Mouse (Mus musculus) forebrain, embryonic 13.5 days (tissue): ENCODE measurements at regions not wholly inside any gene's neighbourhood (a gene's known extent, or its start where the extent isn't known, plus 50 kb on each side); places are given as distances from the start of the nearest gene placed in this dataset.
"Not testable (repeated sequence)": the region's sequence is repeated elsewhere in the genome, so short reads cannot be mapped to it uniquely, and the experiment has no call there.

Experiments used
- ATAC-seq: fragments of 200-750 bp; cut with Nextera tagmentation; 2 replicates; pipeline ENCODE4 v1.8.0; 2017
- H3K27ac ChIP-seq: fragments of 300-500 bp; sonication (generic); 2 replicates; pipeline ENCODE4 v1.5.1; 2015; ENCODE audit warnings: inconsistent platforms, mild to moderate bottlenecking, moderate library complexity
- H3K27me3 ChIP-seq: fragments of 300-500 bp; sonication (generic); 2 replicates; pipeline ENCODE4 v1.6.1; 2015; ENCODE audit warnings: mild to moderate bottlenecking, inconsistent platforms
- H3K36me3 ChIP-seq: fragments of 300-500 bp; sonication (generic); 2 replicates; pipeline ENCODE4 v1.6.1; 2015; ENCODE audit warnings: mild to moderate bottlenecking, inconsistent platforms; ENCODE audit not compliant: poor library complexity, severe bottlenecking
- H3K4me1 ChIP-seq: fragments of 300-500 bp; sonication (generic); 2 replicates; pipeline ENCODE4 v1.6.1; 2015; ENCODE audit warnings: inconsistent platforms
- H3K4me2 ChIP-seq: fragments of 300-500 bp; sonication (generic); 2 replicates; pipeline ENCODE4 v1.6.1; 2015; ENCODE audit warnings: inconsistent platforms, mild to moderate bottlenecking, moderate library complexity
- H3K4me3 ChIP-seq: fragments of 300-500 bp; sonication (generic); 2 replicates; pipeline ENCODE4 v1.5.1; 2015; ENCODE audit warnings: mild to moderate bottlenecking, inconsistent platforms
- H3K9ac ChIP-seq: fragments of 300-500 bp; sonication (generic); 2 replicates; pipeline ENCODE4 v1.6.1; 2015; ENCODE audit warnings: mild to moderate bottlenecking, inconsistent platforms
- H3K9me3 ChIP-seq: fragments of 300-500 bp; sonication (generic); replicated peaks from 2 replicates; pipeline ENCODE4 v1.6.1; 2016; ENCODE audit warnings: inconsistent platforms
- WGBS: fragments of 180-500 bp; shearing (Covaris S2); methylation state at CpG from one replicate; pipeline ENCODE4 v1.1.7; 2015; 5-methylcytosine and 5-hydroxymethylcytosine counted together

DNA sequence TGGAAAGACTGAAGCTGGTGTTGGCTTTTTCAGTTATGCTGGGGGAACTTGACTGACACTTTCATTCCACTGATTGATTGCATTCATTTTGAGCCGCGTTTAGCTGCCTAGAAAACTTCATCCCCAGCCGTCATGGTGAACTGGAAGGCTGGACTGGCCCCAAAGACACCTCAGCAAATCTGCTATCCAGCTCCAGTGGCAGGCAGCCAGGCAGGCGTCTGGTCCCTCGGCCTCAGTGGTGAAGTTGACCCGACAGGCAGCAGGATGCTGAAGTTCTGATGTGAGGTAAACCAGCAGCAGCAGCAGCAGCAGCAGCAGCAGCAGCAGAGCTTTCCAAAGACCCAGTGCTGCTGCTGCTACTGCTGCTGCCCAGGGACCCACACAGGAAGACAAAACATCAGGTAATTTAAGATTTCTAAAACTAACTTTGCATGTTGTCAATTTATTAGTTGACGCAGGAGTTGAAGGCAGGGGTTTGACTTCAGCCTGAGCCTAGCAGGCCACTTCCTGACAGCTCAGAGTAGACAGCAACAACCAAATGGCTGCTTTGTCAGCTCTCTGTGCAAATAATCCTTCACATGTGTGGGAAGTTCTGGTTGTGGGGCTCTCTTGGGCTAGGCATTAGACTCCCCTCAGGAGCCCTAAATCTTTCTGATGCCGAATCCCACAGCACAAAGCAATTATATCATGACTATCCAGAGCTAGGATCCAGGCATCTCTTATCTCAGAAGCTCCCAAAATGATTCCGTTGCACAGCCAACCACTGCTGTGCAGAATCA is 200.4 kb upstream of the Nhs start:
- Histone ChIP-seq H3K4me2 (no peak overlapping the region), H3K4me1 (no peaks in the 10 kb centered on the region), H3K27ac (no peak overlapping the region), H3K36me3 (no peaks in the 10 kb centered on the region), H3K4me3 (no peak overlapping the region), H3K27me3 (0 out of 2 replicates have a peak, but pooled peaks cover 7% of the 10 kb centered on the region), H3K9ac (no peak overlapping the region), H3K9me3 (no peaks in the 10 kb centered on the region)
- no peak for ATAC-seq
- 63% methylated on average over 9 of the region's 9 CpGs for WGBS

DNA sequence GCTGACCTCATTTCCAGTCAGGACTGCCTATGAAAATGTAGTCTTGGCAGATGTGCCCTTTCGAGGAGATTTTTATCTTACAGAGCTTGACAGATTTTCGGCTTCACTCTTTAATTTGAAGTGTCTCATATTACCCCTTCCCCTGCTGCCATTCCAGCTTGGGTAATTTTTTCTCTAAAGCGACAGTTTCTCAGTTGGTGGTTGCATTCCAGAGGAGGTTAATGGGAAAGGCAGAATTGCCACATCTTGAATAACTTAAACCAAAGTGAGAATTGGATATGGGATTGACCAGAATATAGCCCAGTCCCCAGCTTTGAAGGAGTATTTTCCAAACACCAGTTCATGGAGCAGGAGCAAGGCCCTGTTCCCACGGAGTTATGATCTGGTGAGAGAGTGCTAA is 188.8 kb upstream of the Nhs start:
- 76% methylated on average over 4 of the region's 4 CpGs for WGBS
- Histone ChIP-seq H3K27ac (no peak overlapping the region), H3K36me3 (no peaks in the 10 kb centered on the region), H3K27me3 (peaks cover 3% of the 10 kb centered on the region; the same call in 1 of the 2 replicates), H3K9ac (no peak overlapping the region), H3K4me3 (no peak overlapping the region), H3K4me2 (no peak overlapping the region), H3K4me1 (no peaks in the 10 kb centered on the region), H3K9me3 (no peaks in the 10 kb centered on the region)
- ATAC-seq, result no peak

DNA sequence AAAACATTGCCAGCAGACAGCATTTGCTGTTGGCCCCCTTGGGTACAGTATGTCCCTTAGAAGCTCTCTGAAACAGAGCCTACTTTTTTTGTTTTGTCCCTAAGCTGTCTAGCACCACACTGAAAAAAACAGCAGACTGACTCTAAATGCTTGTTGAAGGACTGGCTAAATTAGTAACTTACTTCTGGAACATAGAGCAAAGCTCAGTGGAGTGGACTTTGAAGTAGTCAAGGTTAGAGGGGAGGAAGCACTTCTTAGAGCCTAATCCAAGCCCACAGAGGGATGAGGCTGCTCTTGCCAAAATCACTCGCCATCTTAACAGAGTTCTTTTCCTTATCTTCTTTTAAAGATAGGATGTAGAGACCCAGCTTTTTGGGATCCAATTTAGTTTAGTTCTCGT is 188.4 kb upstream of the Nhs start:
- WGBS, result 70% methylated on average over 2 of the region's 2 CpGs
- Histone ChIP-seq H3K9me3 (no peaks in the 10 kb centered on the region), H3K27ac (no peak overlapping the region), H3K36me3 (no peaks in the 10 kb centered on the region), H3K4me2 (no peak overlapping the region), H3K9ac (no peak overlapping the region), H3K27me3 (peaks cover 3% of the 10 kb centered on the region; the same call in 1 of the 2 replicates), H3K4me1 (no peaks in the 10 kb centered on the region), H3K4me3 (no peak overlapping the region)
- ATAC-seq, result no peak

DNA sequence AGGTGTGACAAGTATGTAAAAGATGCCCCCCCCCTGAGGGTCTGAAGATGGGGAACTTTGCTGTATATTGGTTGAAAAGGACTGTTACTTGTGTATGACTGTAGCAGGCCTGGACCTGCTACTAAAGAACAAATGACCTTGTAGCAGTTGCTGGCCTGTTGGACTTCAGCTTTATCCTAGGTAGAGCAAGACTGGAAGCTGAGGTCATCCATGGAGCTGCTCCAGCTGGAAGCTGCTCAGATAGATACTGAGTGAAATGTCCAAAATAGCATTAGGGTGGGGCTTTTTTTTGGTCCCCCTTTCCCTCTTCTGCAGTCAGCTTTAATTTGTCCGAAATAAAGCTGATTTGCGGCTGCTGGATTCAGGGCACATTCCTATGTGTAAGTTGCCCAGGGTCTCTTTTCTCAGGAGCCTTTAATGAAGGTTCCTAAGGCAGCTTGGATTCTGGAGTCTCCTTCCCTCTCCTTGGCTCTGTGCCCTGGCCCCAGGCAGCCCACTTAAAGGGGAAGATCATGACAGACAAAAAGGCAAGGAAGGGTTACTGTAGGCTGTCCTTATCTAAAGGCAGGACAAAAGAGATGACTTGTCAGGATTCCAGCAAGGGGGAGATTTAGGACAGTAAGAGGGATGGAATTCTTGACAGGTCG is 186.1 kb upstream of the Nhs start:
- ATAC-seq, result no peak
- 60% methylated on average over 3 of the region's 3 CpGs for WGBS
- H3K4me1 ChIP-seq, result no peaks in the 10 kb centered on the region

DNA sequence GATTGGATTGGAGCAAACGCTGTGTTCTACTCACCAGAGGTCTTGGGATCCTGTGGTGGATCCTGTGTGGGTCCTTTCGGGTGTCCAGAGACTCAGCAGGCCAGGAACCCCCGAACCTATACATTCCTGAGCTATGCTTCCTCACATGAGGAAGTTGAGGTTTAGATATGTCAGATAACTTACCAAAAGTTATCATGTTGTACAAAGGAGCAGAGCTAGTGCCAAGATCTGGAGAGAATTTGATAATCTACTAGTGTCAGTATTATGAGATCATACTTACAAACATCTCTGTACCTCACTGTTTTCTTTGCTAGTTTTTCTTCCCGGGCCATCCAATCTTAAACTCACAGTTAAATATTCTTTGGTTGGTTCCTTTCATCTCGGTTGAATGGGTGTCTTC is 172.6 kb upstream of the Nhs start:
- H3K36me3 ChIP-seq, result no peaks in the 10 kb centered on the region
- no peaks in the 10 kb centered on the region for H3K9me3 ChIP-seq
- no peak overlapping the region for H3K27ac ChIP-seq
- ATAC-seq, result no peak
- H3K9ac ChIP-seq, result no peak overlapping the region
- no peaks in the 10 kb centered on the region for H3K27me3 ChIP-seq
- no peak overlapping the region for H3K4me3 ChIP-seq
- H3K4me1 ChIP-seq, result no peaks in the 10 kb centered on the region
- no peak overlapping the region for H3K4me2 ChIP-seq
- 84% methylated on average over 5 of the region's 5 CpGs for WGBS

More for the DNA sequence above, 186.1 kb upstream of the Nhs start:
- Histone ChIP-seq H3K9ac (no peak overlapping the region), H3K36me3 (no peaks in the 10 kb centered on the region), H3K27me3 (peaks cover 3% of the 10 kb centered on the region; the same call in 1 of the 2 replicates), H3K9me3 (no peaks in the 10 kb centered on the region), H3K4me2 (no peak overlapping the region), H3K27ac (no peak overlapping the region), H3K4me3 (no peak overlapping the region)

DNA sequence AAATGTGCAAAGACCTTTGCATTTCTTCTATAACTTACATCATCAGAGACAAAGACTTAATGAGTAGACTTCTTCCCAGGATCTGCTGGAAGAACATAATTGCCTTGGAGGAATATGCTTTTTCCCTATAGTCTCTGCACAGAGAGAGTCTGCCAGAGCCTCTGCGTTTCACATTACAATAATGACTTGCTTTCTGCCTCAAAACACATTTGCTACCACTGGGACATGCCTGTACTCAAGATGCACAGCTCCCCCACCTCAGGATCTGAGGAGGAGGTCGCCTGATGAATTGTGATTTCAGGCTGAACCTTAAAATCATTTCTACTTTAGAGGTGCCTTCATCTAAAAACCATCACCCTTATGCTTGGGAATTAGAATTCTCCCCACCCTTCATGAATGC is 148.1 kb upstream of the Nhs start:
- H3K4me2 ChIP-seq, result no peak overlapping the region
- H3K36me3 ChIP-seq, result no peaks in the 10 kb centered on the region
- ATAC-seq, result no peak
- no peaks in the 10 kb centered on the region for H3K9me3 ChIP-seq
- H3K27ac ChIP-seq, result no peak overlapping the region
- WGBS, result 57% methylated on average over 2 of the region's 2 CpGs
- H3K4me1 ChIP-seq, result no peaks in the 10 kb centered on the region
- no peaks in the 10 kb centered on the region for H3K27me3 ChIP-seq
- no peak overlapping the region for H3K4me3 ChIP-seq
- H3K9ac ChIP-seq, result no peak overlapping the region

DNA sequence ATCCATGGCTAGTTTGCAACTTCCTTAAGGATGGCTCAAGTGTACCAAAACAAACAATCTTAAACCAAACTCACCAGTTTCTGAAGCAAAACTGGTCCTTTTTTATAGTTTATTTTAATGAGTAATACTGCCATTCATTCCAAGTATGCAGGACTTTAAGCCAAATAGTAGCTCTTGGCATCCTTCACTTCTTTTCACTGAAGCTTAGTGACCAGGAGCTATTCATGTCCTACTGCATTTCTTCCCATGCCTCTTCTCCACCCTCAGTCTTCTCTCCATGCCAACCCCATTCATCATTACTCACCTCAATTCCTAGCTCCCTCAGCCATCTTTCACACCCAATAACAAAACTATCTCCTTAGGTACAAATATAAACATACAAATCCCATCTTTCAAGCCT is 144.6 kb upstream of the Nhs start:
- H3K4me1 ChIP-seq, result no peaks in the 10 kb centered on the region
- H3K4me2 ChIP-seq, result no peak overlapping the region

DNA sequence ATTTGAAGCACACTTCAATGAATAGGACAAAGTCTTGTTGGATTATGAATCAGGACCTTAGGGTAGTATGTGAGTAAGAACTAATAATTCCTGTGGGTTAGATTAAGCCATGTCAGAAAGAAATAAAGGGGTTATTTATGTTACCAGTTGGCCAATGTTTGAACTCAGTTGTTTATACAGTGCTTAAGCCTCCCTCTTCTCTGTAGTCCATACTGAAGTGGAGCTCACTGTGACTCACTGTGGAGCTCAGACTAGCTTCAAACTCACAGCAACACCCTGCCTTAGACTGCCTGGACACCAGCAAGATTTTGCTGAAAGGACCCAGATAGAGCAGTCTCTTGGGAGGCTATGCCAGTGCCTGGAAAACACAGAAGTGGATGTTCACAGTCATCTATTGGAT is 143.3 kb upstream of the Nhs start:
- no peaks in the 10 kb centered on the region for H3K36me3 ChIP-seq
- H3K9ac ChIP-seq, result no peak overlapping the region
- ATAC-seq, result no peak
- H3K9me3 ChIP-seq, result no peaks in the 10 kb centered on the region
- no peak overlapping the region for H3K4me2 ChIP-seq
- H3K27ac ChIP-seq, result no peak overlapping the region
- H3K27me3 ChIP-seq, result peaks cover 4% of the 10 kb centered on the region
- H3K4me1 ChIP-seq, result no peaks in the 10 kb centered on the region
- no peak overlapping the region for H3K4me3 ChIP-seq

More for the DNA sequence above, 144.6 kb upstream of the Nhs start:
- H3K4me3 ChIP-seq, result no peak overlapping the region
- no peaks in the 10 kb centered on the region for H3K36me3 ChIP-seq
- no peak overlapping the region for H3K9ac ChIP-seq
- no peak for ATAC-seq
- no peak overlapping the region for H3K27ac ChIP-seq
- H3K27me3 ChIP-seq, result no peaks in the 10 kb centered on the region
- H3K9me3 ChIP-seq, result no peaks in the 10 kb centered on the region

DNA sequence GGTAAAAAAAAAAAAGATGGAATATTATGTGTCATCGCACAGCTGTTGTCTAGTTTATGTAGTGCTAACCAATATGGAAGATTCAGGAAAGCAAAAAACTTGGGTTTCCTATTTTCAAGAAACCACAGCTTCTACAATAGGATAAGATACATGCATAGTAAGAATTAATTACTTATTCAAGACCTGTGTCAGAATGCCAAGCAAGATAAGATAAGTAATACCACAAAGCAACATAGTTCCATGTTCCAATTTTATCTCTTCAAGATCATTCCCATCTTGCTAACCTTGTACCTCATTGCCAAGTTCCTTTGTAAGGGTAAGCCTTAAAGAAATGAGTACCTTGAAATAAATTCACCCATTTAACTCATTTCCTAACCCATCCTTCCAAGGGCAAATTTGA is 131.7 kb upstream of the Nhs start:
- Histone ChIP-seq H3K36me3 (no peaks in the 10 kb centered on the region), H3K27ac (no peak overlapping the region), H3K9ac (no peak overlapping the region), H3K4me1 (no peaks in the 10 kb centered on the region), H3K27me3 (0 out of 2 replicates have a peak, but pooled peaks cover 3% of the 10 kb centered on the region), H3K4me2 (no peak overlapping the region), H3K9me3 (no peaks in the 10 kb centered on the region), H3K4me3 (no peak overlapping the region)
- 95% methylated on average over 1 of the region's 1 CpGs for WGBS
- no peak for ATAC-seq

DNA sequence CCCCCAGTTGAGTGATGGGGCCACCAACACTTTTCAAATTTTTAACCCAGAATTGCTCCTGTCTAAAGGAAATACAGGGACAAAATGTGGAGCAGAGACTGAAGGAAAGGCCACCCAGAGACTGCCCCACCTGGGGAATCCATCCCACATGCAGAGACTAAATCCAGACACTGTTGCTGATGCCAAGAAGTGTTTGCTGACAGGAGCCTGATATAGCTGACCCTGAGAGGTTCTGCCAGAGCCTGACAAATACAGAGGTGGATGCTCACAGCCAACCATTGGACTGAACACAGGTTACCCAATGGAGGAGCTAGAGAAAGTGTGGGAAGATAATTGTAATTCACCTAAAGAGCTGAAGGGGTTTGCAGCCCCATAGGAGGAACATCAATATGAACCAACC is 126.6 kb upstream of the Nhs start:
- not testable (repeated sequence) for ATAC-seq, H3K27me3 ChIP-seq, H3K9ac ChIP-seq, H3K36me3 ChIP-seq, H3K4me3 ChIP-seq, H3K4me2 ChIP-seq, H3K9me3 ChIP-seq, H3K4me1 ChIP-seq, H3K27ac ChIP-seq

DNA sequence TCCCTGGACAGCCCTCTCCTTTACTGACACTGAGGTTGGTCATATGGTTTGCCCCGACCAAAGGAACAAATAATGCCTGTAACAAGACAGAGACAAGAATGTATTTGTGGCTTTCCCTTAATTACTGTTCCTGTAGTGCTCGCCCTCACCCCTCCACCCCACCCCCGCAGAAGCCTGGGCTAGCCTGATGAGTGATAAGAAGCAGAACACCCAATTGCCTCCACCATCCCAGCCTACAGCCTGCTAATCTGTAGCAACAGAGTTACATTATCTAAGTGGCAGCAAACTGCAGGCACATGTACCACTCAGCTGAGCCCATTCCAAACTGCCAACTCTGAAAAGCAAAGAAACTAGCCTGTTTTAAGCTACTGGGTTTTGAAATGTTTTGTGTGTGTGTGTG is 124.7 kb upstream of the Nhs start:
- H3K36me3 ChIP-seq, result no peaks in the 10 kb centered on the region
- 84% methylated on average over 3 of the region's 3 CpGs for WGBS
- H3K4me1 ChIP-seq, result no peaks in the 10 kb centered on the region
- no peaks in the 10 kb centered on the region for H3K9me3 ChIP-seq
- 0 out of 2 replicates have a peak, but pooled peaks cover 3% of the 10 kb centered on the region for H3K27me3 ChIP-seq
- no peak overlapping the region for H3K4me2 ChIP-seq
- H3K4me3 ChIP-seq, result no peak overlapping the region
- ATAC-seq, result no peak
- H3K27ac ChIP-seq, result no peak overlapping the region
- no peak overlapping the region for H3K9ac ChIP-seq

DNA sequence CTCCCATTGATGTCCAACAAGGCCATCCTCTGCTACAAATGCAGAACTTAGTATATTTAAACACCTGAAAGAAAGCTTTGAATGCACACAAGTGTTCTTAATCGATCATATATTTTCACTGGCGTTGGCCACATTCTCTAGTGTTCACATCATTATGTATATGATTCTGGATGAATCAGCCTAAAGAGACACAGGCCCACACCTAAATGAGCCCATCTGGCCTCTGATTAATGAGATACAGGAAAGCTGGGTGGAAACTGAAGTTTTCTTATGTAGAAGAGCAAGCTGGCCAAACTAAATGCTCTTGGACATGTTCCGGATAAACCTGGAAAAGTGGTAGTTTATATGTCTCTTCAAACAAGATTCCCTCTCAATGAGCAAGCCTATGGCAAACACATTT is 123.2 kb upstream of the Nhs start:
- Histone ChIP-seq H3K36me3 (no peaks in the 10 kb centered on the region), H3K4me3 (no peak overlapping the region), H3K4me1 (no peaks in the 10 kb centered on the region), H3K27me3 (0 out of 2 replicates have a peak, but pooled peaks cover 3% of the 10 kb centered on the region), H3K9me3 (no peaks in the 10 kb centered on the region), H3K9ac (no peak overlapping the region), H3K4me2 (no peak overlapping the region), H3K27ac (no peak overlapping the region)
- WGBS, result 95% methylated on average over 3 of the region's 3 CpGs
- ATAC-seq, result no peak
